Mouse (Mus musculus) large intestine, adult 2 months (tissue): ENCODE measurements around the gene Cryab. TPM values are rescaled to one million over a fixed set of nuclear protein-coding genes. Genes with fewer than 3 reads are reported as not detected.

Source experiments
- DNase-seq: peaks from one replicate; pipeline ENCODE4 v3.0.0-alpha.2; 2012; ENCODE audit warnings: low read depth, low spot score
- WGBS: fragments of 180-500 bp; shearing (Covaris S2); methylation state at CpG from one replicate; pipeline ENCODE4 v1.1.7; 2018; 5-methylcytosine and 5-hydroxymethylcytosine counted together
- polyA plus RNA-seq: library from polyadenylated mRNA; depleted of rRNA; stranded (reverse); fragments of >200 nt; gene quantifications from 2 replicates; pipeline ENCODE4 v1.2.3, GENCODE M21; 2012; rRNA removed

The Cryab gene
- polyA plus RNA-seq, 1 experiment, result 62.6 TPM

GRCm38 (mm10) chr9:50775662-50776126 lies 24.6 kb downstream of the Cryab start:
- DNase-seq, result no peak
- WGBS, result under 1% methylated on average over 30 of the region's 30 CpGs

GRCm38 (mm10) chr9:50776162-50776760 lies 25.1 kb downstream of the Cryab start:
- 24% methylated on average over 11 of the region's 11 CpGs for WGBS
- DNase-seq, result no peak

- no peak for DNase-seq
- 90% methylated on average over 2 of the region's 2 CpGs for WGBS
Measured at GRCm38 (mm10) chr9:50782155-50782554, 31.0 kb downstream of the Cryab start.

GRCm38 (mm10) chr9:50795266-50795665 lies 44.1 kb downstream of the Cryab start:
- 91% methylated on average over 3 of the region's 3 CpGs for WGBS
- DNase-seq, result no peak

GRCm38 (mm10) chr9:50796776-50797175 lies 45.7 kb downstream of the Cryab start:
- WGBS, result 91% methylated on average over 8 of the region's 8 CpGs
- no peak for DNase-seq

GRCm38 (mm10) chr9:50797641-50798040 lies 46.5 kb downstream of the Cryab start:
- 95% methylated on average over 7 of the region's 7 CpGs for WGBS
- DNase-seq, result no peak

- DNase-seq, result no peak
- WGBS, result 76% methylated on average over 5 of the region's 5 CpGs
Measured at GRCm38 (mm10) chr9:50798368-50798767, 47.2 kb downstream of the Cryab start.

GRCm38 (mm10) chr9:50800985-50801384 lies 49.9 kb downstream of the Cryab start:
- 74% methylated on average over 2 of the region's 2 CpGs for WGBS
- peak; percentile 10 for DNase-seq

- DNase-seq, result no peak
Measured at GRCm38 (mm10) chr9:50803055-50803671, 52.0 kb downstream of the Cryab start.

More at GRCm38 (mm10) chr9:50803055-50803671, 52.0 kb downstream of the Cryab start:
- WGBS, result 87% methylated on average over 7 of the region's 7 CpGs

Other genes with a start within 250 kb of the Cryab start
- gene Pts, start 222.6 kb upstream of the Cryab start, polyA plus RNA-seq, result 21.1 and 32.5 TPM in 2 replicates
- gene Il18, start 196.5 kb upstream of the Cryab start, polyA plus RNA-seq, result 21.3 and 22.0 TPM in 2 replicates
- 11.1 and 20.2 TPM in 2 replicates for gene Bco2, start 196.1 kb upstream of the Cryab start, polyA plus RNA-seq
- not detected in 2 replicates for gene Tex12, start 190.0 kb upstream of the Cryab start, polyA plus RNA-seq
- gene Sdhd, start 147.5 kb upstream of the Cryab start, polyA plus RNA-seq, result 388 and 472 TPM in 2 replicates
- gene Timm8b, start 147.4 kb upstream of the Cryab start, polyA plus RNA-seq, result 204 and 240 TPM in 2 replicates
- gene Pih1d2, start 134.0 kb upstream of the Cryab start, polyA plus RNA-seq, result 0.41 and 0.85 TPM in 2 replicates
- gene Nkapd1, start 133.9 kb upstream of the Cryab start, polyA plus RNA-seq, result 2.6 and 4.3 TPM in 2 replicates
- 11.7 and 21.1 TPM in 2 replicates for gene Dlat, start 91.5 kb upstream of the Cryab start, polyA plus RNA-seq
- 0.84 and 1.5 TPM in 2 replicates for gene Dixdc1, start 11.8 kb upstream of the Cryab start, polyA plus RNA-seq
- 21.3 and 24.2 TPM in 2 replicates for gene 2310030G06Rik, start 4.8 kb upstream of the Cryab start, polyA plus RNA-seq
- gene Hspb2, start 1.0 kb downstream of the Cryab start, polyA plus RNA-seq, result 12.7 and 15.0 TPM in 2 replicates
- 4.2 and 5.7 TPM in 2 replicates for gene Fdxacb1, start 16.9 kb downstream of the Cryab start, polyA plus RNA-seq
- gene Alg9, start 23.7 kb downstream of the Cryab start, polyA plus RNA-seq, result 37.3 and 42.3 TPM in 2 replicates
- gene 1110032A03Rik, start 24.2 kb downstream of the Cryab start, polyA plus RNA-seq, result 28.4 and 36.1 TPM in 2 replicates
- 7.0 and 7.9 TPM in 2 replicates for gene Ppp2r1b, start 94.0 kb downstream of the Cryab start, polyA plus RNA-seq